Mouse (Mus musculus) CH12.LX (cell line): ENCODE data around the gene Ano10. TPM values are rescaled to one million over a fixed set of nuclear protein-coding genes. Genes with fewer than 3 reads are reported as not detected.
A peak's percentile ranks its signal among the peaks of the same experiment; 100 is the strongest.

Experiments
- DNase-seq: peaks from one replicate; pipeline ENCODE4 v3.0.0-alpha.2; 2013; ENCODE audit errors: extremely low read depth
- H3K27ac ChIP-seq: 2 replicates; pipeline ENCODE4 v1.5.1; 2012; ENCODE audit warnings: low read depth, mild to moderate bottlenecking, control low read depth, moderate library complexity; ENCODE audit not compliant: insufficient read depth
- H3K27me3 ChIP-seq: replicated peaks from 2 replicates; pipeline ENCODE3; 2012; ENCODE audit warnings: inconsistent platforms
- H3K36me3 ChIP-seq, 2 experiments: replicated peaks in 1 of 2; 2 replicates each; pipeline versions ENCODE3 to v1.6.1; 2012; ENCODE audit warnings: inconsistent platforms in 1 of 2, low read length in 1 of 2, mild to moderate bottlenecking in 1 of 2, mixed read lengths in 1 of 2, moderate library complexity in 1 of 2; ENCODE audit not compliant: control insufficient read depth in 1 of 2, insufficient read depth in 1 of 2
- H3K4me1 ChIP-seq, 2 experiments: 2 replicates each; pipeline ENCODE4 v1.6.1; 2012; ENCODE audit warnings: inconsistent platforms in 1 of 2, moderate library complexity in 1 of 2; ENCODE audit not compliant: insufficient read depth in 2 of 2, control insufficient read depth in 1 of 2
- H3K4me2 ChIP-seq: 2 replicates; pipeline ENCODE4 v1.6.1; 2012; ENCODE audit warnings: low read depth, mild to moderate bottlenecking, control low read depth; ENCODE audit not compliant: poor library complexity, insufficient read depth, severe bottlenecking
- H3K4me3 ChIP-seq, 3 experiments: fragments of 150-350 bp in 1 of 3; sonication (generic) in 1 of 3; replicated peaks in 1 of 3; 2 replicates each; pipeline versions ENCODE3 to v1.5.1; 2011 to 2012; ENCODE audit warnings: low read depth in 2 of 3, low read length in 2 of 3, mild to moderate bottlenecking in 2 of 3, moderate library complexity in 2 of 3, control low read depth in 1 of 3, improper control_type of control experiment in 1 of 3, inconsistent platforms in 1 of 3, mixed read lengths in 1 of 3; ENCODE audit not compliant: poor library complexity in 1 of 3
- H3K79me2 ChIP-seq: replicated peaks from 2 replicates; pipeline ENCODE4 v1.6.1; 2012; ENCODE audit warnings: mild to moderate bottlenecking, moderate library complexity; ENCODE audit not compliant: control insufficient read depth, poor library complexity, insufficient read depth, severe bottlenecking; ENCODE audit errors: extremely low read depth
- H3K9ac ChIP-seq: 2 replicates; pipeline ENCODE4 v1.6.1; 2012; ENCODE audit warnings: low read depth, mild to moderate bottlenecking, control low read depth, moderate library complexity; ENCODE audit not compliant: insufficient read depth
- H3K9me3 ChIP-seq: replicated peaks from 2 replicates; pipeline ENCODE3; 2012; ENCODE audit warnings: low read length, inconsistent platforms, mixed read lengths
- GABPA ChIP-seq: IDR thresholded peaks from 2 replicates; pipeline ENCODE4 v1.6.1; 2012; ENCODE audit warnings: low read depth, low read length, improper control_type of control experiment, inconsistent platforms; ENCODE audit not compliant: insufficient replicate concordance
- IRF4 ChIP-seq: IDR thresholded peaks from 2 replicates; pipeline ENCODE4 v1.6.1; 2014; ENCODE audit warnings: low read depth, mild to moderate bottlenecking, inconsistent platforms, low read length, improper control_type of control experiment
- JUN ChIP-seq: IDR thresholded peaks from 2 replicates; pipeline ENCODE4 v1.6.1; 2011; ENCODE audit warnings: low read depth, mild to moderate bottlenecking, low read length, improper control_type of control experiment, moderate library complexity; ENCODE audit not compliant: insufficient read depth
- KAT2A ChIP-seq: IDR thresholded peaks from 2 replicates; pipeline ENCODE4 v1.6.1; 2012; ENCODE audit warnings: low read length, improper control_type of control experiment, inconsistent platforms; ENCODE audit not compliant: insufficient replicate concordance
- MAFK ChIP-seq: IDR thresholded peaks from 2 replicates; pipeline ENCODE4 v1.6.1; 2011; ENCODE audit warnings: low read length, improper control_type of control experiment; ENCODE audit not compliant: insufficient replicate concordance
- MAZ ChIP-seq: IDR thresholded peaks from 2 replicates; pipeline ENCODE4 v1.6.1; 2012; ENCODE audit warnings: low read depth, mild to moderate bottlenecking, inconsistent platforms, low read length, improper control_type of control experiment, moderate library complexity
- MXI1 ChIP-seq: IDR thresholded peaks from 2 replicates; pipeline ENCODE4 v1.6.1; 2011; ENCODE audit warnings: mild to moderate bottlenecking, low read depth, low read length, improper control_type of control experiment
- MYC ChIP-seq: IDR thresholded peaks from 2 replicates; pipeline ENCODE4 v1.6.1; 2011; ENCODE audit warnings: low read depth, mild to moderate bottlenecking, improper control_type of control experiment, low read length
- POLR2AphosphoS2 ChIP-seq: IDR thresholded peaks from 2 replicates; pipeline ENCODE4 v1.6.1; 2011; ENCODE audit warnings: low read depth, low read length, improper control_type of control experiment
- TCF12 ChIP-seq: IDR thresholded peaks from 2 replicates; pipeline ENCODE4 v1.6.1; 2014; ENCODE audit warnings: low read depth, mild to moderate bottlenecking, inconsistent platforms, low read length, improper control_type of control experiment
- USF1 ChIP-seq: IDR thresholded peaks from 2 replicates; pipeline ENCODE4 v1.6.1; 2014; ENCODE audit warnings: low read depth, mild to moderate bottlenecking, inconsistent platforms, low read length, improper control_type of control experiment
- ZKSCAN1 ChIP-seq: IDR thresholded peaks from 2 replicates; pipeline ENCODE4 v1.6.1; 2012; ENCODE audit warnings: low read depth, inconsistent platforms, low read length, improper control_type of control experiment, borderline replicate concordance
- ZNF384 ChIP-seq: IDR thresholded peaks from 2 replicates; pipeline ENCODE4 v1.6.1; 2012; ENCODE audit warnings: low read depth, low read length, improper control_type of control experiment, inconsistent platforms
- dilution Hi-C: fragments of 300-500 bp; cut with MboI; formaldehyde crosslinking; loops from 2 replicates; pipeline ENCODE4 v1.14.3; 2020; ENCODE audit warnings: low sequenced_read_pairs; ENCODE audit not compliant: extremely low pct_unique_long_range_greater_than_20kb, extremely low pct_ligation_motif_present
- in situ Hi-C: fragments of 300-500 bp; cut with MboI; formaldehyde crosslinking; loops from 3 replicates; pipeline ENCODE4 v1.14.3; 2019; ENCODE audit warnings: low sequenced_read_pairs, low pct_ligation_motif_present, low pct_unique_long_range_greater_than_20kb, mixed read lengths
- polyA plus RNA-seq: library from polyadenylated mRNA; unstranded; fragments of >175 nt; gene quantifications from 2 replicates; pipeline ENCODE4 v1.2.1, GENCODE M21; 2012; ENCODE audit warnings: low read depth; ENCODE audit not compliant: insufficient read length
- total RNA-seq, 2 experiments: library from RNA; depleted of rRNA; stranded (reverse); fragments of 300-350 nt in 1 of 2; fragments of >200 nt in 1 of 2; gene quantifications; 2 replicates each; pipeline ENCODE4 v1.2.3; 2012 to 2014

The Ano10 gene
- total and polyA plus RNA-seq, 3 experiments, result 9.5 to 23.9 (median 12.2) TPM

DNA sequence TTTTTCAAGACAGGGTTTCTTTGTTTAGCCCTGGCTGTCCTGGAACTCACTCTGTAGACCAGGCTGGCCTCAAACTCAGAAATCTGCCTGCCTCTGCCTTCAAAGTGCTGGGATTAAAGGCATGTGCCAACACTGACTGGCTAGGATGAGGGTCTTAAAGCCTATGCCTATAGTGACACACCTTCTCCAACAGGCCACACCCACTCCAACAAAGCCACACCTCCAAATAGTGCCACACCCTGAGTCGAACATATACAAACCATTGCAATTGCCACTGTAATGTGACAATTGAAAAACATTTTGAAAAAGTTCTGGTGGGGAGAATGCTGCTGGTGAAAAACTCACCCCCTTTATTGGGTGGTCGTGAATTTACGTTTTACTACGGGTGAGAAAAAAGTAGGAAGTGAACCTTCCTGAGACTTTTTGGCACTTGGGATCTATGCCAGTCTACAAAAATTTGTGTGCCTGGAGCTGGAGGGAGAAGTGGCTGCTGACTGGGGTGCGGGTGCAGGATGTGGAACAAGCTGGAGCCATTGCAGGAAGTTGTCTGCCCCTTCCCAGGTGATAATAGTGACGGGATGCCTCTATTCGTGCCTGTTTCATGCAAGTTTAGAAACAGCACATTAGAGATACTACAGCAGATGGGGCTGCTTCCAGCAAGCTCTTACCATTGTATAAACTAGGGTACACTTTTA, 18.2 kb upstream of the Ano10 start:
- dilution Hi-C loops, result no loop called here
- peaks cover 0 to 18% of the 10 kb centered on the region in 2 experiments; a peak in 2 of 4 replicates for H3K4me1 ChIP-seq
- H3K27me3 ChIP-seq, result no peaks in the 10 kb centered on the region
- in situ Hi-C loops, result loop anchor here (10.0 kb wide), 1 partner anchor 58 kb away; no protein-coding TSS in a partner anchor
- H3K36me3 ChIP-seq, result no peaks in the 10 kb centered on the region
- no peak overlapping the region for H3K9ac ChIP-seq
- DNase-seq, result no peak
- H3K9me3 ChIP-seq, result no peaks in the 10 kb centered on the region
- H3K4me2 ChIP-seq, result no peak overlapping the region
- no peaks in the 10 kb centered on the region for H3K79me2 ChIP-seq
- H3K27ac ChIP-seq, result no peak overlapping the region
- no peak for TF ChIP-seq IRF4
- TF ChIP-seq ZNF384, result no peak
- no peak for TF ChIP-seq JUN
- TF ChIP-seq ZKSCAN1, result no peak
- no peak for TF ChIP-seq POLR2AphosphoS2
- no peak for TF ChIP-seq GABPA
- no peak for TF ChIP-seq MAZ
- no peak for TF ChIP-seq TCF12
- no peak for TF ChIP-seq KAT2A
- TF ChIP-seq MYC, result no peak
- no peak for TF ChIP-seq USF1
- H3K4me3 ChIP-seq, result no peak overlapping the region

DNA sequence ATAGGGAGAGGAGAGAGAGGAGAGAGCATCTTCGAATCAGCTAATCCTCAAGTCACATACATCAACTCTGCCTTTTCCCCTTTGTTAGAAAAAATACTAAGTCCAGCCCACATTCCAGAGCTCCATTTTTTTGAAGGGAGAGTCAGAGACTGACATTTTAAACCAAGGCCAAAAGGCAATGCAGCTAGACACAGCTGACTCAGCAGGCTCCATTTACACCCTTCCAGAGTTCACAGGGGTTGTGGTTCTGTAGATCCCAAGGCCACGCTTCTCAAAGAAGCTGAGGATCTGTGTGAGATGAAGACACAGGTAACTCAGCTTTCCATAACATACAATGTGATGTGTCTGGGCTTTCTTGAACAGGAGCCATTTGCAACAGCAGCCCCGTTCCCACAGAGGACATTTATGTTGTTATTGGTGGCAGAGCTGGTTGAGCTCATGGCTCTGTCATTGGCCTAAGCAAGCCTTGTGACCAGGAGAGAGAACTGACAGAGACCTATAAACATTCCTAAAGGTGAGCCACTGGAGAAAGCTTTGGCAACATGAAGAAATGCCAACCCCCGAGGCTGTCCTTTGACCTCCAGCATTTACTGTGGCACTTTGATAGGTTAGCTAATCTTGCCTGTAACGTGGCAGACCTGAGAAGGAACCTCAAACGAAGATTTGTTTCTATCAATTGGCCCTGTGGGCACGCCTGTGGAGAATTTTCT, 17.0 kb upstream of the Ano10 start:
- no peak for DNase-seq
- TF ChIP-seq ZNF384 (no peak), TCF12 (no peak), MAFK (peak; percentile 59; the same call in 1 of the 2 replicates), MXI1 (peak; percentile 6; the same call in 1 of the 2 replicates)
- Histone ChIP-seq H3K27me3 (no peaks in the 10 kb centered on the region), H3K4me2 (peak overlapping the region; percentile 90), H3K79me2 (no peaks in the 10 kb centered on the region), H3K9me3 (no peaks in the 10 kb centered on the region), H3K9ac (peak overlapping the region; percentile 67; the same call in 1 of the 2 replicates), H3K4me3 (no peak overlapping the region), H3K4me1 (peaks cover 0 to 18% of the 10 kb centered on the region in 2 experiments; a peak in 2 of 4 replicates), H3K36me3 (no peaks in the 10 kb centered on the region), H3K27ac (no peak overlapping the region)
- in situ Hi-C loops, result loop anchor here (10.0 kb wide), 1 partner anchor 56 kb away; no protein-coding TSS in a partner anchor
- dilution Hi-C loops, result no loop called here
